Mouse (Mus musculus) G1E (cell line): ENCODE data around the gene Cbwd1. TPM values are rescaled to one million over a fixed set of nuclear protein-coding genes. Genes with fewer than 3 reads are reported as not detected.
A peak's percentile ranks its signal among the peaks of the same experiment; 100 is the strongest.
"Not testable (repeated sequence)": the region's sequence is repeated elsewhere in the genome, so short reads cannot be mapped to it uniquely, and the experiment has no call there.

ENCODE experiments used
- ATAC-seq: 2 replicates; pipeline ENCODE4 v1.8.0; 2016; ENCODE audit warnings: mild to moderate bottlenecking; ENCODE audit not compliant: insufficient number of reproducible peaks, poor library complexity, low FRiP score, severe bottlenecking; ENCODE audit errors: extremely low read depth
- DNase-seq: peaks from one replicate; pipeline ENCODE4 v3.0.0; 2012; ENCODE audit warnings: low spot score
- H3K27me3 ChIP-seq: 2 replicates; pipeline ENCODE4 v1.6.1; 2012; ENCODE audit warnings: mild to moderate bottlenecking, low read length, inconsistent platforms; ENCODE audit not compliant: insufficient read depth
- H3K36me3 ChIP-seq: replicated peaks from 2 replicates; pipeline ENCODE3; 2012; ENCODE audit warnings: mild to moderate bottlenecking, inconsistent platforms
- H3K4me1 ChIP-seq: 2 replicates; pipeline ENCODE4 v1.6.1; 2012; ENCODE audit warnings: low read depth, low read length, inconsistent platforms, mixed read lengths; ENCODE audit not compliant: insufficient read depth
- H3K4me3 ChIP-seq: 2 replicates; pipeline ENCODE4 v1.5.1; 2012; ENCODE audit warnings: low read depth, mild to moderate bottlenecking, inconsistent platforms, low read length, moderate library complexity, mixed read lengths
- H3K9me3 ChIP-seq: replicated peaks from 2 replicates; pipeline ENCODE4 v1.6.1; 2012; ENCODE audit warnings: inconsistent platforms
- CTCF ChIP-seq: IDR thresholded peaks from 2 replicates; pipeline ENCODE4 v1.5.1; 2012; ENCODE audit warnings: low read depth, low read length, inconsistent platforms, mixed read lengths
- GATA1 ChIP-seq: IDR thresholded peaks from 2 replicates; pipeline ENCODE4 v1.6.1; 2012; ENCODE audit warnings: borderline replicate concordance, low read length, inconsistent platforms, mixed read lengths
- GATA2 ChIP-seq: IDR thresholded peaks from 2 replicates; pipeline ENCODE4 v1.6.1; 2012; ENCODE audit warnings: low read depth, low read length, inconsistent platforms, borderline replicate concordance
- POLR2AphosphoS5 ChIP-seq: IDR thresholded peaks from 2 replicates; pipeline ENCODE4 v1.6.1; 2012; ENCODE audit warnings: low read depth, low read length, inconsistent platforms; ENCODE audit not compliant: insufficient replicate concordance
- TAL1 ChIP-seq: conservative IDR thresholded peaks from 2 replicates; pipeline ENCODE4 v1.6.1; 2012; ENCODE audit warnings: low read depth, low read length, inconsistent platforms, mixed read lengths
- polyA plus RNA-seq: library from polyadenylated mRNA; stranded (reverse); fragments of >175 nt; gene quantifications from 2 replicates; pipeline ENCODE4 v1.2.3, GENCODE M21; 2012
- total RNA-seq, 2 experiments: library from RNA; stranded (forward) in 1 of 2; stranded (reverse) in 1 of 2; fragments of 200-1000 nt in 1 of 2; fragments of >200 nt in 1 of 2; fragmentation: Nextera tagmentation in 1 of 2; gene quantifications; 2 replicates each; pipeline ENCODE4 v1.2.3; 2014 to 2017

Gene Cbwd1
- total and polyA plus RNA-seq, 3 experiments: 1.6 to 38.9 (median 22.0) TPM

GRCm38 (mm10) chr19:24886888-24887287 lies 74.5 kb downstream of the Cbwd1 start:
- no peaks in the 10 kb centered on the region for H3K36me3 ChIP-seq
- TF ChIP-seq GATA1 (no peak), GATA2 (no peak), TAL1 (no peak), CTCF (no peak), POLR2AphosphoS5 (no peak)
- DNase-seq (no peak), ATAC-seq (no peak)
- 0 out of 2 replicates have a peak, but pooled peaks cover 3% of the 10 kb centered on the region for H3K27me3 ChIP-seq
- no peaks in the 10 kb centered on the region for H3K4me1 ChIP-seq
- no peaks in the 10 kb centered on the region for H3K9me3 ChIP-seq
- no peak overlapping the region for H3K4me3 ChIP-seq

GRCm38 (mm10) chr19:24885504-24885903 lies 75.9 kb downstream of the Cbwd1 start:
- Histone ChIP-seq H3K4me1 (no peaks in the 10 kb centered on the region), H3K27me3 (0 out of 2 replicates have a peak, but pooled peaks cover 3% of the 10 kb centered on the region), H3K4me3 (no peak overlapping the region), H3K36me3 (no peaks in the 10 kb centered on the region), H3K9me3 (no peaks in the 10 kb centered on the region)
- ATAC-seq: no peak
- TF ChIP-seq CTCF: peak; percentile 60
- TF ChIP-seq GATA1: no peak
- DNase-seq: peak; percentile 25

- TF ChIP-seq TAL1: no peak
- TF ChIP-seq GATA2: no peak
- TF ChIP-seq CTCF: no peak
- no peak for TF ChIP-seq GATA1
- TF ChIP-seq POLR2AphosphoS5: no peak
- DNase-seq (no peak), ATAC-seq (no peak)
Measured at GRCm38 (mm10) chr19:24881237-24881636, 80.2 kb downstream of the Cbwd1 start.

DNA sequence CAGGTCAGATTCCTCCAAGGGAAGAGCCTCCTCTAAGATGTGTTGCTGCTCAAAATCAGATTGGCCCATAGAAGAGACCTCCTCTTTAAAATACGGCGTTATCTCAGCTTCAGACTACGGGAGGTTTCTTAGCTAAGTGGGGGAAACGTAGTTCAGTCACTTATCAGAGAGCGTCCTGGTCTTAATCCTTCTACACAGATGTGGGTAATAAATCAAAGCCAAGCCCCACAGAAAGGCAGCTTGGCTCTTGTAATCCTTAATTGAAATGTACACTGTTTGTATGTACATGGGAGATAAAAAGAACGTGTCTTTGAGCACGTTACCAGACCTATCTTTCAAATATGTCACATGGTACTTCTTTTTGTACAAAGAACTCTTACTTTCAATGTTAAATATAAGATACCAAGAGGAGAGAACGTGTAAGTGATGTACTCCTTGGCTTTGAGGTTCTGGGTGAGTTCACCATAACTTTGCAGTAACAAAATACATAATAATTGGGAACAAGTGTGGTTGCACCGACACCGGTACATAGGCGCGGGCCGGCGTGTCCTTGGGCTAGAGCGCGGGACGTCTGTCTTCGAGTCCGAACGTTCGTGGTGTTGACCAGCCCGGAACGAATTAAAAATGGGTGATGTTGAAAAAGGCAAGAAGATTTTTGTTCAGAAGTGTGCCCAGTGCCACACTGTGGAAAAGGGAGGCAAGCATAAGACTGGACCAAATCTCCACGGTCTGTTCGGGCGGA lies 86.1 kb downstream of the Cbwd1 start, which contains the start of gene Gm10053:
Gene Gm10053 (plus strand): TSS at position 558 of the 742 bp plus-strand sequence.
- H3K27me3 ChIP-seq, H3K4me3 ChIP-seq, H3K36me3 ChIP-seq, ATAC-seq, H3K9me3 ChIP-seq, H3K4me1 ChIP-seq, DNase-seq: not testable (repeated sequence)

More at GRCm38 (mm10) chr19:24881237-24881636, 80.2 kb downstream of the Cbwd1 start:
- H3K36me3 ChIP-seq: no peaks in the 10 kb centered on the region
- no peaks in the 10 kb centered on the region for H3K4me1 ChIP-seq
- no peak overlapping the region for H3K4me3 ChIP-seq
- H3K9me3 ChIP-seq: no peaks in the 10 kb centered on the region
- H3K27me3 ChIP-seq: no peaks in the 10 kb centered on the region

DNA sequence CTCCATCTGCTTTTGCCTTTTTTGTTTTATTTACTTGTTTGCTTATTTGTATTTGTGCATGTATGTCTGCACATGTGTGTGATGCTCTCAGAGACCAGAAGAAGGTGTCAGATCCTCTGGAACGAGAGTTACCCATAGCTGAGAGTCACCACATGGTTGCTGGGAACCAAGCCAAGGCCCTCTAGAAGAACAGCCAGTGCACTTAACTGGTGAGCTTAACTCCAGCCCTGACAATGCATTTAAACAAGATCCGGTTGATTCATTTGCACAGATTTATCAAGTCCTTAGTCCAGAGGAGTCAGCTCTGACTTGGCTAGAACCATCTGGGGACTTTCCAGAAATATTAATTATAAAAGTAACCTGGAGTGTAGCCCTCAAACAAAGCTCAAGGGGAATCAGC lies 87.5 kb downstream of the Cbwd1 start:
- no peak overlapping the region for H3K4me3 ChIP-seq
- no peaks in the 10 kb centered on the region for H3K9me3 ChIP-seq
- H3K27me3 ChIP-seq: no peaks in the 10 kb centered on the region
- DNase-seq (no peak), ATAC-seq (no peak)
- H3K4me1 ChIP-seq: no peaks in the 10 kb centered on the region
- TF ChIP-seq CTCF: no peak
- TF ChIP-seq GATA2: no peak
- TF ChIP-seq TAL1: no peak
- TF ChIP-seq POLR2AphosphoS5: no peak
- TF ChIP-seq GATA1: no peak
- H3K36me3 ChIP-seq: no peaks in the 10 kb centered on the region

DNA sequence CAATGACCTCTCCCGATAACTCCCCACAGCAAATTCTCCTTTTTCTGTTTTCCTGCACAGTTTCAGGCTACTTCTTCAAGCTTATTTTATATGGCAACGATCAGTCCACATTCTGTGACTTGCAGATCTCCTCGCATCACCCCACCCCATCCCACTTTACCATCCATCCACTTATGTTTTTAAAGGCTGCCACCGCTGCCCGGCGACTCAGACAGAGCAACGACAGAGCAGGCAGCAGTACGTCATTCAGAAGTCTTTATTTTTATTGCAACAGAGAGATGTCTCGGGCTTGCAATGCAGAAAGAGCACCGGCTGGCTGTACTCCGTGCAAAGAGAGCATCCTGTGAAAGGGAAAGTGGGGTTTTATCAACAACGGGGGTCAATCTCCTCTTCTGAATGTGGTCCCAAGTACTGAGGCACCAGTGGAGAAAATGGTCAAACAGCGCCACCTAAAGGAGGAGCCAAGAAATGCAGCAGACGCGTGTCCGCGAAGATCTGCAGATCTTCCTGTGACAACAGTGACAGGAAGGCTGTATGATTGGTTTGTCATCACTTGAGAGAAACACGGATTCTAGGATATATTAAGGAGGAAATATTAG lies 90.3 kb downstream of the Cbwd1 start:
- TF ChIP-seq POLR2AphosphoS5 (no peak), CTCF (peak; percentile 83)
- Histone ChIP-seq H3K36me3 (no peaks in the 10 kb centered on the region), H3K4me3 (no peak overlapping the region), H3K9me3 (no peaks in the 10 kb centered on the region), H3K4me1 (no peaks in the 10 kb centered on the region), H3K27me3 (peaks cover 4% of the 10 kb centered on the region; the same call in 1 of the 2 replicates)
- ATAC-seq (no peak), DNase-seq (peak; percentile 25)

Other genes starting within 250 kb of the Cbwd1 start
- gene Pgm5, start 99.8 kb downstream of the Cbwd1 start, total RNA-seq (2014; fragmentation: Nextera tagmentation): not detected in 2 replicates
- gene Pgm5, start 99.8 kb downstream of the Cbwd1 start, total RNA-seq (2017): 0.16 and 0.29 TPM in 2 replicates
- not detected in 2 replicates for gene Pgm5, start 99.8 kb downstream of the Cbwd1 start, polyA plus RNA-seq
- gene Gm10053, start 85.9 kb downstream of the Cbwd1 start, total RNA-seq (2014; fragmentation: Nextera tagmentation): 67.5 and 91.0 TPM in 2 replicates
- gene Gm10053, start 85.9 kb downstream of the Cbwd1 start, total RNA-seq (2017): 118 and 156 TPM in 2 replicates
- 0.11 TPM in 1 of 2 replicates, not detected in the other for gene Gm10053, start 85.9 kb downstream of the Cbwd1 start, polyA plus RNA-seq
- gene Foxd4, start 60.4 kb downstream of the Cbwd1 start, total RNA-seq (2014; fragmentation: Nextera tagmentation): not detected in 2 replicates
- gene Foxd4, start 60.4 kb downstream of the Cbwd1 start, total RNA-seq (2017): not detected in 2 replicates
- gene Foxd4, start 60.4 kb downstream of the Cbwd1 start, polyA plus RNA-seq: 0.03 TPM in 1 of 2 replicates, not detected in the other
- gene Dock8, start 37.9 kb upstream of the Cbwd1 start, total RNA-seq (2014; fragmentation: Nextera tagmentation): not detected in 2 replicates
- 0.16 and 0.17 TPM in 2 replicates for gene Dock8, start 37.9 kb upstream of the Cbwd1 start, total RNA-seq (2017)
- gene Dock8, start 37.9 kb upstream of the Cbwd1 start, polyA plus RNA-seq: 0.01 TPM in 2 replicates